Mouse (Mus musculus) brain, embryonic 18.5 days (tissue): Measurements from ENCODE around the gene Tnnt1.

Experiments
- DNase-seq: peaks from one replicate; pipeline ENCODE4 v3.0.0-alpha.2; 2012; ENCODE audit warnings: low read depth, low spot score

Tnnt1 gene

DNA sequence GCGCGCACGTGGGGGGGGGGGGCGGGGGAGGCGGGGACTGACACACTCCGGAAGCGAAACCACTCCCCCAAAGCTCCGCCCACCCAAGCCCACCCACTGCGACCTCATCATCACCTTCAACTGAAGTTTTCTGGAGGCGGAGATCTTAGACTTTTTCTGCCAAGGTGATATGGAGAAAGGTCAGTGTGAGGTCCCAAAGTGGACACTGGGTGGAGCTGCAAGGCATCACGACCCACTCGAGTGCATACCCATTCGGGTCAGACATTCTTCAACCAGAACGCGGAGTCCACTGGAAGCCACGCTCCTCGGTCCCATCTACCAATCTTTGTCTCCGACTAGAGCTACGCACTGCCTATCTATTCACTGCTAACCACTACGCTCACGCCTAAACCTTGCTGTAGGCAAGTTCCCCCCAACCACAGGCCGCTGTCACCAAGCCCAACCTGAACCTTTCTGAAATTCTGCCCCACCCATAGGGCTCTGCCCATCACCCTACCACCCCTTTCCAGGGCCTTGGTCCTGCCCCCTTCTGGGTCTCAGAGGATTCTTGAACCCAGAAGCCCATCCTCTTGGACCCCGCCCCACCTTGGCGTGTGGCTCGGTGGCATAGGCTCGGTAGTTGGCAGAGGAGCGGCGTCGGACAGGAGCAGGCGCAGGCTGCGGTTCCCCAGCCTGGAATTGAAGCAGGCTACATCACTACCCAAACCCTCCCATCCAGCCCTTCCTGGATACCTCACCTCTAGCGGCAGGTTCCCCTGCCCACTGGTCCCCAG lies 5.2 kb upstream of the Tnnt1 start:
- no peak for DNase-seq

DNA sequence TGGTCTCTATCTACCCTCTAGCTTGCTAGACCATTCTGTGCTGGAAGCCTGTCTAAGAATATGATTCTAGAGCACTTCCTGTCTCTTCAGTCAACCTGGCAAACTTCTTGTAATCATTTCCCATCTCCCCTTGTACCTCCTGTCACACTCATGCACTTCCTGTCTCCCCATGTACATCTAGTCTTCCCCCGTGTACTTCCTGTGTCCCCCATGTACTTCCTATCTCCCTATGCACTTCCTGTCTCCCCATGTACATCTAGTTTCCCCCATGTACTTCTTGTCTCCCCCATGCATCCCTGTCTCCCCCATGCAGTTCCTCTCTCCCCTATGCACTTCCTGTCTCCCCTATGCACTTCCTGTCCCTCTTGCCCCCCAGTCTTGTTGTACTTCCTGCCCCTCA lies 2.3 kb upstream of the Tnnt1 start:
- no peak for DNase-seq

DNA sequence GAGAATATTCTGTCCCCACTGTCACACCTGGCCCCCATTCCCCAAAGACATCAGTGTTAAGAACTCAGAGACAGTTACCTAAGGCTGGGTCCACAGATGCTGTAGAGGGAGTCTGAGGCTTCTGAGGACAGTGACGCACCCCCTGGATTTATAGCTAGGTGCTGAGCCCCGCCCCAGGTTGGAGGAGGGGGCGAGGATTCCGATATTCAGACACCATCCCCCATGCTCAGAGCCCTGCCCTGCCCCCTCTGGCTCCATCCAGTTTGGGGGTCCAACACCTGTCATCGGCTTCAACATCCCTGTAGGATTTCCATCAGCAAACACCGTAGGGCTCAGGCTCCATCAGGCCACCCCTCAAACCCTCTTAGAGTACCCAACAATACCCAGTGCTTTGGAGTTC lies 329 bp downstream of the Tnnt1 start:
- DNase-seq: no peak

DNA sequence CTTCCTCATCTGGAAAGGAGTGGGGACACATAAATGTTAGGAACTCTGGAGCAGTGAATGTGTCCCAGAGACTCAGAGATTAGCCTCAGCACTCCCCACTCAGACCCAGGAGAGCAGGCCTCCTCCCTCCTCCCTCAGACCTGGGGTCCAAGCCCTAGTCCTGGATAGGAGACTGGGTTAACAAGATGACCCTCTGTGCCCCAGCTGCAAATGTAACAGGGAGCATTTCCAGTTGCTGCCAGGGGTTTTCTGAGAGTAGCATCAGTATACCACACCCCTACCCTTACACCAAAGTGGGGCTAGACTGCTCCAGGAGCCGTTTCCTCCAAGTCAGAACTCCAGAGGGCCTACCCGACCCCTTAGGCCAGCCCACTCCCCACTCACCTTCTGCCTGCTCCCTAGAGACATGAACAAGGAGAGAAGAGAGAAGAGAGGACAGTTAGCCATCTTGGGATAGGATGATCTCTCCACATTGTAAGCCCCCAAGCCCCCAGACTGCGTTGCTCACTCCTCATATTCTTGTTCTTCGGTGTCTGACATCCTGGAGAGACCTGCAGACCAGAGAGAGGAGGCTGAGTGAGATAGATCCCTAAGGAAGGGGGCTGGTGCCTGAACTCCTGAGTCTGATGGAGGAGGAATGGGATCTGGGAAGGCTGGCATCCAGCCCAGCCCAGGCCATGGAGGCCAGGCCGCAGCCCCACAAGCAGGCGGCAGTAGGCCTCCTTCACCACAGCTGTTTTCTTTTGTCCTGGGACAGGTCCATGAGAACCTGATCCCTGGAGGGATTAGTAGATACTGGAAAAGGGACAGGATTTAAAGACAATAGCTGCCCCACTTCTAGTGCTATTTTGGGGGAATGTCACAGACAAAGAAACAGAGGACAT lies 2.1 kb downstream of the Tnnt1 start:
- DNase-seq: no peak

DNA sequence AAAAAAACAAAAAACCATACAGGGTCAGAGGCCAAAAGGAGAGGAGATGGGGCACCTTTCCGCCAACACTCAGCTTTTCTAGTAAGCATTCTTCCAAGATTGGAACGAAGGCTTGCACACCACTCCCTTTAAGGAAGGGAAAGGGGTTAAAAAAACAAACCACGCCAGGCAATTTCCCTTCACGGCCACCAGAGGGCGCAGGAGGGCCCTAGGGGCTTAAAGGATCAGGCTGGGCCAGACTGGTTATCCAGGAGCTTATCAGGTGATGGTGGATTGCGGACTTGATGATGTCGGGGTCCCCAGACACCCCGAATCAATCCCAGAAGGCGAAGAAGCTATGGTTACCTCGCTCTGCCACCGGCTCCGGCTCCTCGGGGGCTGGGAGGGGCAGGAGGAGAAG lies 2.9 kb downstream of the Tnnt1 start:
- DNase-seq: no peak

DNA sequence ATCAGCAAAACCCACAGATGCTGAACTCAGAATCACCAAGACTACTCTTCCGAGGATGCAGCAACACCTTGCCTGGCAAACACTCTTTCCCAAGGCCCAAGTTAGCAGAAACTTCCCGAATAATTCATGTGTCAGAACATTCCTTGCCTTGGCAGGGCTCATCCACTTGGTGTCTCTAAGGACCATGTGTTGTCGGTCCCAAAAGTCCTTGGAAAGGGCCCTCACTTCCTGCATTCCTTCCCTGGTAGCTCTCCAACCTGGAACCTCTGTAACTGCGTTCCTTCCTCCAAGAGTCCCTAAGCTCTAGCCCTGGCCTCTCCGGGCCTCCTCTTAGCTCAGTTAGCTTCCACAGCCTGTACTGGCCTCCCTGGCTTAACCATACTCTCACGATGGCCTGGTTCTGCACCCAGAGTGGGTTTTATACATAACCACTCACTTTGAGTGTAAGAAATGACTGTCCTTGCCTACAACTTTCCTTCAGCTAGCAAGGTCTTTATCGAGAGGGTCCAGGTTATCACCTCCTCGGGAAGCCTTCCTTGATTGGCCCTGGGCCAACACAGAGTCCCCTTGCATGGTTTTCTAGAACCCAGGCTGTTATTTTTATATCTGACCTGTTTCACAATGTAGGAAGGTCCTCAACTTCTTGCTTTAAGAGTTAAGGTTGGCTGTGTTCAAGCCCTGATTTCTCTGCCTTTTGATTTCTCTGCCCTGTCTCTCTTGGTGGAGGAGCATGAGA lies 4.5 kb downstream of the Tnnt1 start:
- no peak for DNase-seq

DNA sequence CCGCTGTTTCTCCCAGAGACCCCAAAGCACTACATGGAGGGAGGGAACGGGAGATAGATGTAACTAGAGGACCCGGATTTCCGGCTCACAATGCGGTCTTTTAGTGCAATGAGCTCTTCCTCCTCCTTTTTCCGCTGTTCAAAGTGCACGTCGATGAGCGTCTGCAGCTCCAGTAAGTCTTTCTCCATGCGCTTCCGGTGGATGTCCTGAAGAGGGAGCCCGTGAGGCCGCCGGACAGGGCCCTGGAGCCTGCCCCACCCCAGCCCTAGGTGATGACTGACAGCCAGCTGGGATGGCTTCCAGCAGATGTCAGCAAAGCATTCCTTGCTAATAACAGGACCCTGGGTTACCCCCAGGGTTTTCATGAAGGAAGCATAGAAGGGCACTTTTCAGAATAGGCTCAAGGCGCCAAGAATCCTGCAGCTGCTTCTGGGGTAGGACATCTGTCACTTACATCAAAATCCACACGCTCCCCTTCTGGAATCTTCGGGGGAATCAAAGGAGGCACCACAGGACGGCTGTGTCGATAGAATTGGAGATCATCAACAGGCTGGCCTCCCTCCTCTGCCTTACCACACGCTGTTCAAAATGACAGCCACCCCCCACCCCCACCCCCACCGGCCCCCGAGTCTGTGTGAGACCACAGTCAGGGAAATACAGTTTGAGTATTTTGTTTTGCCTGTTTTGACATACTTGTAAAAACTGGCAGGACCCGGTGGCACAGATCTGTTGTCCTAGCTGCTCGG lies 6.1 kb downstream of the Tnnt1 start:
- DNase-seq: no peak

DNA sequence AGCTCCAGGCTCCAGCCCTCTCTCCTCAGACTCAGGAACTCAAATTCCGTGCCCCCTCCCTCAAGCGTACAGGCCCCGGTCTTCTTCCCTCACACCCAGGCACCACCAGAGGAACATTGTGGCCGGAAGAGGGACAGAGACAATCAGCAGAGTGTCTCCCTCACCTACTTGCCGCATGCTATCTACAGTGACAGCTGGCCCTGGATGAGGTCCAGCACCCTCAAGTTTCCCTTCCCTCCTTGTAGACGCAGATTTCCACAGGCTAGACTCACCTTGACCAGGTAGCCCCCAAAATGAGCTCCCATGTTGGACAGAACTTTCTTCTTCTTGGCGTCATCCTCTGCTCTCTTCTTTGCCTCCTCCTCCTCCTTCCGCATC lies 7.5 kb downstream of the Tnnt1 start:
- DNase-seq: no peak

DNA sequence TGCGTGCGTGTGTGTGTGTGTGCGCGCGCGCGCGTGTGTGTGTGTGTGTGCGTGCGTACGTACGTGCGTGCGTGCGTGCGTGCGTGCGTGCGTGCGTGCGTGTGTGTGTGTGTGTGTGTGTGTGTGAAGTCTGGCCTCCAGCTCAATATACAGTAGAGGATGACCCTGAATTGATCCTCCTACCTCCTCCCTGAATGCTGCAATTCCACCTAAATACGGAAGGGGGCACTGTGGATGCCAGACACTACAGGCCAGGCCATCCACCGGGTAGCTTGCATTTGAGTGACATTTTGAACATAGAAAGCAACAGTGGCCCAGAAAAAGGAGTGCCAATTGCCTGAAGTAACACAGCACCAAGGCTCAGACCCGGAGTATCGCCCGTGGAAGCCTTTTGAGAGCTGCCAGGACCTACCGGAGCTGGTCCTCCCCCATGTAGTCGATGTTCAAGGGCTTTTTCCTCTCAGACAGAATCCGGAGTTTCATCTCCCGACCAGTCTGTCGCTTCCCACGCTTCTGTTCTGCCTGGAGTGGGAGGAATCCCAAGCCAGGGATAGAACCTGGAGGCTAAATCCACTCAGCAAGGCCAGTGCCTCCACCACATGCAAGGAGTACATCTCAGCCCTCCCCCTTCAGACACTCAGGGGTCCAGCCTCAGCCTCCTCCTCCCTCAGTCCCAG lies 8.0 kb downstream of the Tnnt1 start:
- DNase-seq: no peak

DNA sequence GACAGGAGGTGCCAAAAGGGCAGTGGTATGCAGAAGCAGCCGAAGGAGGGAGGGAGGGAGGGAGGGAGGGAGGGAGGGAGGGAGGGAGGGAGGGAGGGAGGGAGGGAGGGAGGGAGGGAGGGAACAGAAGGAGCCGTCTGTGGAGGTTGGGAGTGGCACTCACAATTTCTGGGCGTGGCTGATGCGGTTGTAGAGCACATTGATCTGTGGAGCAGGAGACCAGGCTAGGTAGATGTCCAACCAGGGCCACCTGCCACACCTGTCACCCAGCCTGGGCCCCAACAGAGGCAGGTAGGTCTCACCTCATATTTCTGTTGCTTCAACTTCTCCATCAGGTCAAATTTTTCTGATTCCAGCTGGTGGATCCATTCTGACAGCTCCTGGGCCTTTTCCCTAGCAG lies 9.0 kb downstream of the Tnnt1 start:
- no peak for DNase-seq

DNA sequence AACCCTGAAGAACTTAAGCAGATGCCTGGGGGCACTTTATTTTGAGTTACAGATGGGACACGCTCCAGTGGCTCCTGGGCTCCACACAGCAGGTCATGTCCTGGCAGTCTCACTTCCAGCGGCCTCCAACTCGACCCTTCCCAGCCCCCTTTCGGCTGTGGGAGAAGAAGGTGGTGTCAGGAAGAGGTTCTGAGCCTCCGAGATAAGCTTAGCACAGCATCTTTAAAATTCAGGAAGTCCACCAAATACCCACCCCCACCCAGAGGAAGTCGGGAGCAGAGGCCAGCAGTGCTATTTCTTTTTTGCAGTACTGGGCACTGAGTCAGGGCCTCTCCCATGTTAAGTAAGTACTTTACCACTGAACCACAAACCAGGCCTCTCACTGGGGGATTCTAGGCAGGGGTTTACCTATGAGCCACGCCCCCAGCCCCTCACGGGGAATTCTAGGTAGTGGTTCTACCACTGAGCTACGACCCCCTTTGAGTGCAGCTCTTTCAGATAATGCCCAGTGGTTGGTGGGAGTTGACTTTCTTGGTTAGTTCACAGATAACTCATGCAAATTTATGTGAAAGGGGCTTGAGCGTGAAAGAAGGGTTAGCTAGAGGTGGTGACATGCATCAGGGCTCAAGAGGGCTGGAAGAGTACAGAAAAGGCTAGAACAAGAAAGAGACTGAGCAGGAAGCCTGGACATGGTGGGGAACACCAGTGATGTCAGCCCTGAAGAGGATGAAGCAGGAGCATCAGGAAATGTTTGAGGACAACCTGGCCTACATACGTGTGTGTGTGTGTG lies 11.3 kb downstream of the Tnnt1 start:
- DNase-seq: no peak

DNA sequence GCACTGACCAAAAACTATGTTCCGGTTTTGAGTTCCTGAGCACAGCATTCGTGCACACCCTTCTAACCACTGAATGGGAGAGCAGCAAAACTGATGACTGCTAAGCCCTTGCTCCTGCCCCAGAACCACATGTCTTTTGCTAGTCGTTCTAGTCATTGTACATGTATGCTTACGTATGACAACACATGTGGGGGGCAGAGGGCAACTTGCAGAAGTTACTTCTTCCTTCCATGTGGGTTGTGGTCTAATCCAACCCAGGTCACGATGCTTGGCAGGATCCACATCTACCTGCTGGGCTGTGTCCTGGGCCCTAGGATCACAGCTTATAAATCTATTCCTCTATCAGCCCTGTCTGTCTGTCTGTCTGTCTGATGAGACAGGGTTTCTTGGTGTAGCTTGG lies 12.3 kb downstream of the Tnnt1 start:
- DNase-seq: no peak

DNA sequence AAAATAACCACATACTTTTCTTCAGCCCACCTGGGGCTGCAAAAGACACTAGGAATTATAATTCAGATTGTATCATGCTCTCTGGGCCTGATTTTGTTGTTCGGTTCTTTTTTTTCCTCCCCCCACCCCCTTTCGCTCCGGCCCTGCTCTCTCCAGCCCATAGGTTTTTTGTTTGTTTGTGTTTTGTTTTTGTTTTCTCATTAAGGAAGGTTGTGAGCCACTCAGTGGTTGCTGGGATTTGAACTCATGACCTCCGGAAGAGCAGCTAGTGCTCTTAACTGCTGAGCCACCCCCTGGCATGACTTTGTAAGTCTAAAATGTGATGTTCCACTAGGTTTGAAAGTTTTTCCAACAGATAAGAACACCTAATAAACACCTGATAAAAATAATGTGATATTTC lies 13.1 kb downstream of the Tnnt1 start:
- no peak for DNase-seq

DNA sequence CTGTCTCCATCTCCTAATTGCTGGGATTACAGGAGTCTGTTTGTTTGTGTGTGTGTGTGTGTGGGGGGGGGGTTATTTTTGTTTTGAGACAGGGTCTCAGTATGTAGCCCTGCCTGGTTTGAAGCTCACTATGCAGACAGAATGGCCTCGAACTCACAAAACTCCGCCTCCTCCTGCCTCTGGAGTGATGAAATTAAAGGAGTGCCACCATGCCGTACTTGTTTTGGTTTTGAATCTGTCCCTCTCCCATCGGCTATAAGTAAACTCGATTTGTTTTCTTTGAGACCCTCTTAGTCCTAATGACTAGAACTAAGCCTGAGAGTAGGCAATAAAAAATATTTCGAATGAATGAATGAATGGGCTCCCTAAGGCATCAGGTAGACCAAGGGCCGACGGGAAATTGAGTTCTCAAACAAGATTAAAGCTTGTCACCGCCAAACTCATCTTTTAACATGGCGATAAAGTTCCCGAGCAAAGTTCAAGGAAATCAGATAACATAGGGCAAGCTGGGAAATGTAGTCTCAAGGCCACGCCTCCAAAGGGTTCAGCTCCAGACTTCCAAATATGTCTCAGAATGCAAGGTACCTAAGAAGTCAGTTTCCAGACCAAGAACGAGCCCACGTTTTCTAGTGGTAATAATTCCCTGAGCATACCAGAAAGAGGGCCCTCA lies 13.6 kb downstream of the Tnnt1 start:
- peak; percentile 70 for DNase-seq

DNA sequence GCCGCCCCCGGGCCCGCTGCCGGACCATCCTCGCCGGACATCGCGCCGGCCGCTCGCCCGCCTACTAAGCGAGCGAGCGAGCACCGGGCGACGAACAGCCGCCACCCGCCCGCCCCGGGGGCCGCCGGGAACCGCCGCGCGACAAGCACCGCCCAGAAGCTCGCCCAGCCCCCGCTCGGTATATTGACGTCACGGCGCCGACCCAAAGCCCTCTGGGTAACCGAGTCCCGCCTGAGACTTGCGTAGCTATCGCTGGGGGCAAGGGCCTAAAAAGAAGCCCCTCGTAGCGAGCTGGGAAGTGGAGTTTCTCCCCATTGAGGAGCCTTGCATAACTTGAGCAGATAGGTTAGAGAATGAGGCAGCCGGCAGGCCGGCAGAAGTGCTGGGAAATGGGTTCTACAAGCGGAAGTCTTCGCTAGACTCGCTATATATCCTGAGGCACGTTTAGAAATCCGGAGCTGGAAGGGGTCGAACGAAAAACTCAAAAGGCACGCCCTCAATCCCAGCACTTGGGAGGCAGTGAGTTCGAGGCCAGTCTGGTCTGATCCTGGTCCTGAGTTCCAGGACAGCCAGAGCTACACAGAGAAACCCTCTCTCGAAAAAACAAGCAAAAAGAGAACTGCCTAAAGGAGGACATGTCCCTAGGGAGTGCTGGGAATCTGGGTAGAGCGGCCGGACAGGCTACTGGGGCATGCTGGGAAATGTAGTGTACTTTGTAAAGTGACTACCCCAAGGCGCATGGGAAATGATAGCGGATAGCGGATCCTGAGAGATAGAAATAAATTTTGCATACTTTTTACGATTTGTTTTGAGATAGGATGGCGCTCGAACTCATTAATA lies 14.4 kb downstream of the Tnnt1 start, which contains the start of gene Ppp1r12c:
Gene Ppp1r12c (minus strand): TSS at position 123 of the 840 bp plus-strand sequence.
- peak; percentile 88 for DNase-seq

DNA sequence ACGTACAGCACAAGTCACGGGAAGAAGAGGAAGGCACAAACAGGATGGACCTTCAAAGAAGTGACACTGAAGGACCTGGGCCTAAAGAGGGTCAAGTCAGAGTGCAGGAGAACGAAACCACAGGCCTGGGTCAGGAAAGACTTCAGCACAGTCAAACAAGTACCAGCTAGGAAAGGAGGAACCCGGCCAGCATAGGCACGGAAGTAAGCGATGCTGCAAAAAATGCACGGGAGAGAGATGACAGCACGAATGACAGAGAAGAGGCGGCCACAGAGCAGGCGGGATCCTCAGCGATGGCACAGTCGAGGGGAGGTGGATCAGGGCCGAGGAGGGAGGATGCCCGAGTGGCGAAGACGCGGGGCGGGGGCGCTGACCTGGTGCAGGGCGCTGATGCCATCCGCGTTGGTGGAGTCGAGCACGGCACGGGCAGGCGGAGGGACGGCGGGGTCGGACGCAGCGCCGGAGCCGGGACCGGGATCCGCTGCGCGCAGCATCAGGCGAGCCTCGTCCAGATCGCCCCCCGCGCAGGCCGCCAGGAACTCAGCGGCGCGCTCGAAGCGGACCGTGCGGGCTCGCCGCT lies 15.2 kb downstream of the Tnnt1 start:
- DNase-seq: no peak

DNA sequence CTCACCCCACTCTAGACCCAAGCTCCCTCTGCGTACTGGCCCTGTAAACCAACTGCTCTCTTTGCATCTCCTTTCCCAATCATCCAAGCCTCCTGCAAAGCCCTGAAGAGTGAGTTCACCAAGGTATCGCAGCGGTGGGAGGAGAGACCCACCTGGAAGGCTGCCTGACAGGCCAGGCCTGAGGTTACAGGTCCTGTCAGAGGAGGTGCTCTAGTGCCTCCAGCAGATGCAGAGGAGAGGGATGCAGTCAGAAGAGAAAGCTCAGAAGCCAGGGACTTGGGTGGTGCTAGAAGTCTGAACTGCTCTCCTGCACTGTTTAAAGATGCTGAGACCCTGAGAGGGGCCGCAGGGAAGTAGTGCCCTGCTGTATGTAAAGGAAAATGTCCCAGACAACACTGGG lies 17.1 kb downstream of the Tnnt1 start:
- no peak for DNase-seq

DNA sequence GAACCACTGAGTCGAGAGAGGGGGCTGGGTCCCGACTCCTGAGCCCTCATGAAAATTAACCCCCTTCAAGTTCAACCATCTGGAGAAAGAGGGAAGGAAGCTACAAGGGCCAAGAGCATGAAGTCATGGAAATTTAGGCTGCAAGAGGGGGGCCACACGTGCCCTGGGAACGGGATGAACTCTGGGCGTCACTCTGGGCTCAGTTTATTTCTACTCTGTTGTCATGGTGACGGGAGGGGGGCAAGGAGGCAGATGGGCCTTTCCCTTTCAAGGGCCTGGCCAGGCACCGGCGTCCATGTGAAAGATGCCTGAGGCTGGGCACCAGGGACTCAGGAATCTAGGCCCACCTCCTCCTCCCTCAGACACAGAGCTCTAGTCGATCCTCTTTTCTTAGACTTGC lies 17.9 kb downstream of the Tnnt1 start:
- DNase-seq: no peak
